Mouse (Mus musculus) lung, postnatal 0 days (tissue): ENCODE data around the gene Kdelr3.

Experiments
- CTCF ChIP-seq: IDR thresholded peaks from 2 replicates; pipeline ENCODE4 v1.5.1; 2016; ENCODE audit warnings: antibody characterized with exemption, mild to moderate bottlenecking
- EP300 ChIP-seq: IDR thresholded peaks from 2 replicates; pipeline ENCODE4 v1.6.1; 2016; ENCODE audit warnings: antibody characterized with exemption, mild to moderate bottlenecking, control low read depth

DNA sequence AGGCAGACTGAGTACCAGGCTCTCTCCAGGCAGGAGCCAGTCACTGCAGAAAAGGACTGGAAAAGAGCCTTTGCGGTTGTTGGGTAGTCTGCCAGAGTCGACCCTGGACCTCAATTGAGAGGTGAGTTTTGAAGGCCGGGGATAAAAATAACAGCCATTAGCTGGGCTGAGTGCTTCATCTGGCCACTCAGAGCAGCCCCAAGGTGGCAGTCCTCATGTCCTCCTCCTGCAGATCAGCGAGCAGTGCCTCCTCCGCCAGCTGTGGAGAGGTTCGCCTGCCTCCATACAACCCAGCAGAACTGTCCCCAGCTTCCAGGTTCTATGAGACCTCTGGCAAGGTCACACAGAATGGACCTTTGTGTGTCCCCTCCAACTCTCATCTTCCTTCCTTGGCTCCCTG, 39.0 kb upstream of the Kdelr3 start:
- TF ChIP-seq EP300 (no peak), CTCF (no peak)
